Mouse (Mus musculus) neural tube, embryonic 13.5 days (tissue): ENCODE measurements at regions not wholly inside any gene's neighbourhood (a gene's known extent, or its start where the extent isn't known, plus 50 kb on each side); places are given as distances from the start of the nearest gene placed in this dataset.
A peak's percentile ranks its signal among the peaks of the same experiment; 100 is the strongest.

Experiments used
- ATAC-seq: fragments of 200-750 bp; cut with Nextera tagmentation; 2 replicates; pipeline ENCODE4 v1.8.0; 2017; ENCODE audit warnings: low read depth, mild to moderate bottlenecking, moderate TSS enrichment, moderate library complexity
- H3K27ac ChIP-seq: fragments of 300-500 bp; sonication (generic); replicated peaks from 2 replicates; pipeline ENCODE4 v1.5.1; 2015; ENCODE audit warnings: moderate library complexity, mild to moderate bottlenecking, inconsistent platforms
- H3K27me3 ChIP-seq: fragments of 300-500 bp; sonication (generic); 2 replicates; pipeline ENCODE4 v1.6.1; 2015; ENCODE audit warnings: mild to moderate bottlenecking, inconsistent platforms
- H3K36me3 ChIP-seq: fragments of 300-500 bp; sonication (generic); 2 replicates; pipeline ENCODE4 v1.6.1; 2015; ENCODE audit warnings: mild to moderate bottlenecking, inconsistent platforms
- H3K4me1 ChIP-seq: fragments of 300-500 bp; sonication (generic); replicated peaks from 2 replicates; pipeline ENCODE4 v1.6.1; 2015; ENCODE audit warnings: inconsistent platforms
- H3K4me2 ChIP-seq: fragments of 300-500 bp; sonication (generic); 2 replicates; pipeline ENCODE4 v1.6.1; 2015; ENCODE audit warnings: inconsistent platforms, mild to moderate bottlenecking, moderate library complexity
- H3K4me3 ChIP-seq: fragments of 300-500 bp; sonication (generic); 2 replicates; pipeline ENCODE4 v1.5.1; 2015; ENCODE audit warnings: mild to moderate bottlenecking, inconsistent platforms
- H3K9ac ChIP-seq: fragments of 300-500 bp; sonication (generic); 2 replicates; pipeline ENCODE4 v1.6.1; 2015; ENCODE audit warnings: moderate library complexity, mild to moderate bottlenecking, inconsistent platforms
- H3K9me3 ChIP-seq: fragments of 300-500 bp; sonication (generic); 2 replicates; pipeline ENCODE4 v1.6.1; 2016; ENCODE audit warnings: inconsistent platforms
- WGBS: fragments of 180-500 bp; shearing (Covaris S2); methylation state at CpG from one replicate; pipeline ENCODE4 v1.1.7; 2015; 5-methylcytosine and 5-hydroxymethylcytosine counted together

GRCm38 (mm10) chr12:11981743-11982142, 280.2 kb upstream of the Fam49a start:
- no peak for ATAC-seq
- H3K27ac ChIP-seq: no peak overlapping the region
- no peak overlapping the region for H3K4me2 ChIP-seq
- H3K9ac ChIP-seq: no peak overlapping the region
- 86% methylated on average over 1 of the region's 1 CpGs for WGBS
- H3K9me3 ChIP-seq: no peaks in the 10 kb centered on the region
- H3K27me3 ChIP-seq: no peaks in the 10 kb centered on the region
- no peak overlapping the region for H3K4me3 ChIP-seq
- H3K36me3 ChIP-seq: no peaks in the 10 kb centered on the region
- H3K4me1 ChIP-seq: no peaks in the 10 kb centered on the region

GRCm38 (mm10) chr12:11993513-11993912, 268.4 kb upstream of the Fam49a start:
- no peak overlapping the region for H3K9ac ChIP-seq
- no peak overlapping the region for H3K27ac ChIP-seq
- no peaks in the 10 kb centered on the region for H3K4me1 ChIP-seq
- H3K4me2 ChIP-seq: no peak overlapping the region
- H3K36me3 ChIP-seq: no peaks in the 10 kb centered on the region
- no peaks in the 10 kb centered on the region for H3K9me3 ChIP-seq
- no peak for ATAC-seq
- no peaks in the 10 kb centered on the region for H3K27me3 ChIP-seq
- 79% methylated on average over 1 of the region's 1 CpGs for WGBS
- H3K4me3 ChIP-seq: no peak overlapping the region

GRCm38 (mm10) chr12:11999199-11999598, 262.7 kb upstream of the Fam49a start:
- Histone ChIP-seq H3K9ac (no peak overlapping the region), H3K27me3 (no peaks in the 10 kb centered on the region), H3K4me3 (no peak overlapping the region), H3K4me1 (no peaks in the 10 kb centered on the region), H3K36me3 (no peaks in the 10 kb centered on the region), H3K9me3 (no peaks in the 10 kb centered on the region), H3K27ac (no peak overlapping the region), H3K4me2 (no peak overlapping the region)
- ATAC-seq: no peak
- 88% methylated on average over 4 of the region's 4 CpGs for WGBS

- Histone ChIP-seq H3K9ac (no peak overlapping the region), H3K4me3 (no peak overlapping the region), H3K4me1 (no peaks in the 10 kb centered on the region), H3K27ac (no peak overlapping the region), H3K27me3 (no peaks in the 10 kb centered on the region), H3K36me3 (no peaks in the 10 kb centered on the region), H3K4me2 (no peak overlapping the region), H3K9me3 (no peaks in the 10 kb centered on the region)
- no peak for ATAC-seq
- 43% methylated on average over 3 of the region's 3 CpGs for WGBS
These were observed 259.5 kb upstream of the Fam49a start for GRCm38 (mm10) chr12:12002414-12002813.

- Histone ChIP-seq H3K27me3 (no peaks in the 10 kb centered on the region), H3K9me3 (no peaks in the 10 kb centered on the region), H3K36me3 (no peaks in the 10 kb centered on the region), H3K4me3 (no peak overlapping the region), H3K4me2 (no peak overlapping the region), H3K27ac (no peak overlapping the region), H3K4me1 (peaks cover 6% of the 10 kb centered on the region), H3K9ac (no peak overlapping the region)
- ATAC-seq: no peak
These were observed 251.3 kb upstream of the Fam49a start for GRCm38 (mm10) chr12:12010592-12010991.

GRCm38 (mm10) chr12:12023819-12024470, 238.0 kb upstream of the Fam49a start:
- no peak for ATAC-seq
- H3K27me3 ChIP-seq: no peaks in the 10 kb centered on the region
- no peak overlapping the region for H3K4me3 ChIP-seq
- H3K36me3 ChIP-seq: no peaks in the 10 kb centered on the region
- no peak overlapping the region for H3K9ac ChIP-seq
- H3K9me3 ChIP-seq: no peaks in the 10 kb centered on the region
- WGBS: 82% methylated on average over 6 of the region's 6 CpGs
- H3K4me2 ChIP-seq: no peak overlapping the region
- no peak overlapping the region for H3K27ac ChIP-seq
- H3K4me1 ChIP-seq: no peaks in the 10 kb centered on the region

- no peaks in the 10 kb centered on the region for H3K36me3 ChIP-seq
- H3K27me3 ChIP-seq: no peaks in the 10 kb centered on the region
- no peaks in the 10 kb centered on the region for H3K4me1 ChIP-seq
- no peak overlapping the region for H3K27ac ChIP-seq
- no peak overlapping the region for H3K9ac ChIP-seq
- no peaks in the 10 kb centered on the region for H3K9me3 ChIP-seq
- no peak overlapping the region for H3K4me2 ChIP-seq
- no peak overlapping the region for H3K4me3 ChIP-seq
- ATAC-seq: no peak
- WGBS: 84% methylated on average over 2 of the region's 2 CpGs
These were observed 231.8 kb upstream of the Fam49a start for GRCm38 (mm10) chr12:12030039-12030550.

- Histone ChIP-seq H3K4me3 (no peak overlapping the region), H3K9ac (no peak overlapping the region), H3K27ac (no peak overlapping the region), H3K9me3 (no peaks in the 10 kb centered on the region), H3K4me1 (no peaks in the 10 kb centered on the region), H3K36me3 (no peaks in the 10 kb centered on the region), H3K27me3 (no peaks in the 10 kb centered on the region), H3K4me2 (no peak overlapping the region)
- ATAC-seq: no peak
These were observed 227.4 kb upstream of the Fam49a start for GRCm38 (mm10) chr12:12034521-12034920.

GRCm38 (mm10) chr12:12039217-12039616, 222.7 kb upstream of the Fam49a start:
- no peak for ATAC-seq
- Histone ChIP-seq H3K27ac (no peak overlapping the region), H3K36me3 (no peaks in the 10 kb centered on the region), H3K4me2 (no peak overlapping the region), H3K27me3 (no peaks in the 10 kb centered on the region), H3K4me1 (no peaks in the 10 kb centered on the region), H3K4me3 (no peak overlapping the region), H3K9ac (no peak overlapping the region), H3K9me3 (no peaks in the 10 kb centered on the region)
- WGBS: 83% methylated on average over 1 of the region's 1 CpGs

GRCm38 (mm10) chr12:12062215-12062614, 199.7 kb upstream of the Fam49a start:
- Histone ChIP-seq H3K4me3 (no peak overlapping the region), H3K4me2 (no peak overlapping the region), H3K4me1 (peaks cover 3% of the 10 kb centered on the region; the same call in 1 of the 2 replicates), H3K27ac (no peak overlapping the region), H3K27me3 (no peaks in the 10 kb centered on the region), H3K9me3 (no peaks in the 10 kb centered on the region), H3K36me3 (no peaks in the 10 kb centered on the region), H3K9ac (no peak overlapping the region)
- WGBS: 87% methylated on average over 4 of the region's 4 CpGs
- ATAC-seq: no peak

GRCm38 (mm10) chr12:12063910-12064309, 198.0 kb upstream of the Fam49a start:
- H3K4me3 ChIP-seq: no peak overlapping the region
- H3K9me3 ChIP-seq: no peaks in the 10 kb centered on the region
- no peaks in the 10 kb centered on the region for H3K36me3 ChIP-seq
- H3K4me1 ChIP-seq: peaks cover 3% of the 10 kb centered on the region; the same call in 1 of the 2 replicates
- H3K4me2 ChIP-seq: no peak overlapping the region
- peak; percentile 71 for ATAC-seq
- H3K27me3 ChIP-seq: no peaks in the 10 kb centered on the region
- H3K27ac ChIP-seq: no peak overlapping the region; the same call in 1 of the 2 replicates
- 41% methylated on average over 1 of the region's 1 CpGs for WGBS
- H3K9ac ChIP-seq: no peak overlapping the region

GRCm38 (mm10) chr12:12064395-12064794, 197.5 kb upstream of the Fam49a start:
- Histone ChIP-seq H3K4me2 (no peak overlapping the region), H3K36me3 (no peaks in the 10 kb centered on the region), H3K27ac (no peak overlapping the region; the same call in 1 of the 2 replicates), H3K9me3 (no peaks in the 10 kb centered on the region), H3K4me3 (no peak overlapping the region), H3K4me1 (peaks cover 3% of the 10 kb centered on the region; the same call in 1 of the 2 replicates), H3K27me3 (no peaks in the 10 kb centered on the region), H3K9ac (no peak overlapping the region)
- ATAC-seq: no peak
- WGBS: 79% methylated on average over 4 of the region's 4 CpGs

- WGBS: 81% methylated on average over 2 of the region's 2 CpGs
- no peak overlapping the region for H3K9ac ChIP-seq
- H3K4me1 ChIP-seq: no peaks in the 10 kb centered on the region
- H3K4me2 ChIP-seq: no peak overlapping the region
- no peak overlapping the region for H3K27ac ChIP-seq
- no peaks in the 10 kb centered on the region for H3K9me3 ChIP-seq
- no peak overlapping the region for H3K4me3 ChIP-seq
- no peaks in the 10 kb centered on the region for H3K27me3 ChIP-seq
- no peak for ATAC-seq
- H3K36me3 ChIP-seq: no peaks in the 10 kb centered on the region
These were observed 173.6 kb upstream of the Fam49a start for GRCm38 (mm10) chr12:12088338-12088737.
